Mouse (Mus musculus) right cerebral cortex, postnatal 4 days (tissue): Measurements from ENCODE around the gene Gm44790.

ENCODE experiments used
- DNase-seq: peaks from one replicate; pipeline ENCODE4 v3.0.0-alpha.2; 2022

Gm44790 gene

GRCm38 (mm10) chr6:86404100-86404861 lies 22.2 kb upstream of the Gm44790 start, which contains the start of gene Tia1:
TSS of gene Tia1 (plus strand) at chr6:86404219.
- peak; percentile 97 for DNase-seq

- no peak for DNase-seq
Measured at GRCm38 (mm10) chr6:86404996-86405395, 21.5 kb upstream of the Gm44790 start.

GRCm38 (mm10) chr6:86406306-86406705 lies 20.2 kb upstream of the Gm44790 start:
- no peak for DNase-seq

- no peak for DNase-seq
Measured at GRCm38 (mm10) chr6:86418711-86419110, 7.7 kb upstream of the Gm44790 start.

GRCm38 (mm10) chr6:86419239-86419638 lies 7.2 kb upstream of the Gm44790 start:
- no peak for DNase-seq

- DNase-seq, result no peak
Measured at GRCm38 (mm10) chr6:86420491-86420890, 6.0 kb upstream of the Gm44790 start.

- no peak for DNase-seq
Measured at GRCm38 (mm10) chr6:86431531-86431930, 5.1 kb downstream of the Gm44790 start.

- DNase-seq, result no peak
Measured at GRCm38 (mm10) chr6:86433696-86434095, 7.2 kb downstream of the Gm44790 start.

GRCm38 (mm10) chr6:86437711-86438110 lies 11.3 kb downstream of the Gm44790 start:
- DNase-seq, result peak; percentile 40

- DNase-seq, result peak; percentile 89
Measured at GRCm38 (mm10) chr6:86438272-86439118, 12.0 kb downstream of the Gm44790 start, which contains the start of gene C87436. TSS of gene C87436 (plus strand) at chr6:86438374.

GRCm38 (mm10) chr6:86439119-86439496 lies 12.7 kb downstream of the Gm44790 start:
- DNase-seq, result no peak

GRCm38 (mm10) chr6:86439531-86439930 lies 13.1 kb downstream of the Gm44790 start:
- no peak for DNase-seq

- DNase-seq, result no peak
Measured at GRCm38 (mm10) chr6:86441571-86441970, 15.1 kb downstream of the Gm44790 start.

- no peak for DNase-seq
Measured at GRCm38 (mm10) chr6:86445551-86445950, 19.1 kb downstream of the Gm44790 start.

- DNase-seq, result no peak
Measured at GRCm38 (mm10) chr6:86446927-86447568, 20.6 kb downstream of the Gm44790 start.

GRCm38 (mm10) chr6:86456727-86457126 lies 30.3 kb downstream of the Gm44790 start:
- DNase-seq, result no peak

- no peak for DNase-seq
Measured at GRCm38 (mm10) chr6:86463079-86463478, 36.6 kb downstream of the Gm44790 start.

GRCm38 (mm10) chr6:86471317-86471716 lies 44.9 kb downstream of the Gm44790 start:
- DNase-seq, result no peak

GRCm38 (mm10) chr6:86471760-86472099 lies 45.3 kb downstream of the Gm44790 start:
- DNase-seq, result no peak

GRCm38 (mm10) chr6:86472100-86472955 lies 45.9 kb downstream of the Gm44790 start:
- DNase-seq, result peak; percentile 100

- no peak for DNase-seq
Measured at GRCm38 (mm10) chr6:86473077-86473476, 46.6 kb downstream of the Gm44790 start.

GRCm38 (mm10) chr6:86474072-86474471 lies 47.6 kb downstream of the Gm44790 start:
- no peak for DNase-seq
